ENCODE assay signal across 14 mouse cellular contexts in genomic region chr9:45715387-45715786, GRCm38 (mm10).
"Had no signal": no experiment of that assay in that cellular context is flagged by ENCODE, and none has a peak within 500 bp of the region (broad histone marks: within the 10 kb centered on the region; RNA-seq: fewer than 3 reads in every experiment).

No protein-coding gene starts in this region.

- H3K4me3 ChIP-seq: layer of hippocampus, adult 2 months; liver, embryonic 12.5 days; lung, embryonic 15.5 days; midbrain, embryonic 12.5 days; stomach, embryonic 15.5 days had no signal

- H3K9me3 ChIP-seq: liver, embryonic 12.5 days; lung, embryonic 15.5 days; midbrain, embryonic 12.5 days; stomach, embryonic 15.5 days had no signal

- H3K36me3 ChIP-seq: liver, embryonic 12.5 days; lung, embryonic 15.5 days; midbrain, embryonic 12.5 days; stomach, embryonic 15.5 days had no signal

- ATAC-seq: liver, embryonic 12.5 days; liver, postnatal 0 days; midbrain, embryonic 16.5 days had no signal

- H3K4me1 ChIP-seq: liver, embryonic 12.5 days; lung, embryonic 15.5 days; midbrain, embryonic 12.5 days; stomach, embryonic 15.5 days had no signal

- H3K27me3 ChIP-seq: liver, embryonic 12.5 days; lung, embryonic 15.5 days; stomach, embryonic 15.5 days had no signal

- DNase-seq: kidney, adult 11 months; kidney, postnatal 10 days; kidney, postnatal 4 days; liver, postnatal 0 days; lung, postnatal 14 days; right cerebral cortex, postnatal 14 days; thymus, adult 2 months; thymus, postnatal 25 days had no signal
